Mouse (Mus musculus) C2C12 (cell line): ENCODE data around the gene Etv6. TPM values are rescaled to one million over a fixed set of nuclear protein-coding genes. Genes with fewer than 3 reads are reported as not detected.

ENCODE experiments used
- H3K27me3 ChIP-seq: one replicate; pipeline ENCODE4 v1.6.1; 2011; ENCODE audit not compliant: control insufficient read depth, insufficient read depth, insufficient read length
- H3K36me3 ChIP-seq: one replicate; pipeline ENCODE4 v1.6.1; 2011; ENCODE audit not compliant: control insufficient read depth, insufficient read depth
- H3K4me3 ChIP-seq: one replicate; pipeline ENCODE4 v1.5.1; 2011; ENCODE audit warnings: mild to moderate bottlenecking, control low read depth; ENCODE audit not compliant: poor library complexity, insufficient read depth, severe bottlenecking
- H3K79me2 ChIP-seq: one replicate; pipeline ENCODE4 v1.6.1; 2011; ENCODE audit not compliant: control insufficient read depth, insufficient read depth
- H3K79me3 ChIP-seq: one replicate; pipeline ENCODE4 v1.6.1; 2011; ENCODE audit warnings: low read depth, control low read depth
- H3ac ChIP-seq: one replicate; pipeline ENCODE3; 2011; ENCODE audit warnings: low read depth; ENCODE audit not compliant: control insufficient read depth, insufficient read length
- CEBPB ChIP-seq: IDR thresholded peaks from one replicate; pipeline ENCODE4 v1.6.1; 2011; ENCODE audit warnings: low read depth, mild to moderate bottlenecking, control low read depth, moderate library complexity
- CTCF ChIP-seq: IDR thresholded peaks from one replicate; pipeline ENCODE4 v1.5.1; 2011; ENCODE audit not compliant: control insufficient read depth, insufficient read depth, insufficient read length
- FOSL1 ChIP-seq: IDR thresholded peaks from one replicate; pipeline ENCODE4 v1.8.0; 2011; ENCODE audit warnings: mild to moderate bottlenecking, low read length; ENCODE audit not compliant: poor library complexity, insufficient read depth, severe bottlenecking
- MAX ChIP-seq: IDR thresholded peaks from one replicate; pipeline ENCODE4 v1.6.1; 2011; ENCODE audit warnings: mild to moderate bottlenecking, control low read depth
- MYOD1 ChIP-seq: IDR thresholded peaks from one replicate; pipeline ENCODE4 v1.6.1; 2011; ENCODE audit warnings: low read depth; ENCODE audit not compliant: control insufficient read depth, insufficient read length
- MYOG ChIP-seq: IDR thresholded peaks from one replicate; pipeline ENCODE4 v1.6.1; 2011; ENCODE audit not compliant: control insufficient read depth, insufficient read length; ENCODE audit errors: extremely low read depth
- USF1 ChIP-seq: IDR thresholded peaks from one replicate; pipeline ENCODE4 v1.6.1; 2011; ENCODE audit warnings: low read depth, mild to moderate bottlenecking, control low read depth, moderate library complexity
- polyA plus RNA-seq: library from polyadenylated mRNA; unstranded; fragments of >200 nt; fragmentation: generic; extraction: Trizol; gene quantifications from one replicate; pipeline ENCODE4 v1.2.1, GENCODE M21; 2012; ENCODE audit warnings: missing spikeins

Etv6 gene
- polyA plus RNA-seq, 1 experiment: 8.5 TPM

DNA sequence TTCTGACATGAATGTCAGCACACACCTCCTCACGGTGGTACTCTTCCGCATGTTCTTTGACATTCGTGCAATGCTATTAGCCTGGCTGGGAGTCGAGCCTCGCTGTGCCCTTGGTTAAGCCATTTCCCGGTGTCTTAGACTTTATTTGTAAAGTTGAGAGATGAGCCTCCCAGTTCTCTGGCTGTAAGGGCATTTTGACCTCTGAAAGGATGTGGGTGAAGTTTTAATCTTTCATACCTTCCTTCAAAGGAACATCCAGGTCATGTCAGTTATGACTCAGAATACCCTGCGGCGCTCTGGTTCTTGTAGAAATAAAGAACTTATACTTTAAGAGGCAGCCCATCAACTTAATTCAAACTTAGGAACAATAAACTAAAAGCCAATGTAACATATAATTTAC lies 32.0 kb downstream of the Etv6 start:
- H3K36me3 ChIP-seq: peaks cover 33% of the 10 kb centered on the region
- H3K79me2 ChIP-seq: peaks cover 99% of the 10 kb centered on the region
- TF ChIP-seq USF1 (no peak), FOSL1 (no peak), MAX (no peak), CTCF (no peak), MYOG (no peak), CEBPB (no peak), MYOD1 (no peak)

DNA sequence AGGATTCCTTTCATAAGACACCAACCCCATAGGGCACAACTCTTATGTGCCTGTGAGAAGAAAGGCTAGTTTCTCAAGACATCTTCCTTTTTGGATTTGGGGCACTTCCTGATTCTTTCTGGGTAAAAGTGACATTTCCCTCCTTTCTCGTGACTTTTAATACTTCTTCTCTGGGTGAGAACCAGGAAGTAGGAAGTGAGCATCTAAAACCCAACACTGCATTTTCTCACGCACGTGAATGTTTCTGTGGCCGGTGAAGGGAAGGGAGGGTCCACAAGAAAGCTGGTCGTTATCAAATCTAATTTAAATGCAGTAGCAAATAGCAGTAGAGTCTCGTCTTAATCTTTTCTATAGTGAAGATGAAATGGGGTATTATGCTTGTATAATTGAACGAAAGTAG lies 36.9 kb downstream of the Etv6 start:
- Histone ChIP-seq H3K79me2 (peaks cover 98% of the 10 kb centered on the region), H3K79me3 (peaks cover 47% of the 10 kb centered on the region), H3K36me3 (peaks cover 53% of the 10 kb centered on the region), H3K27me3 (no peaks in the 10 kb centered on the region), H3K4me3 (no peak overlapping the region), H3ac (no peak overlapping the region)
- TF ChIP-seq MYOG (no peak), MYOD1 (no peak), CTCF (no peak), MAX (no peak), CEBPB (no peak)

More for the DNA sequence above, 32.0 kb downstream of the Etv6 start:
- no peak overlapping the region for H3K4me3 ChIP-seq
- peaks cover 65% of the 10 kb centered on the region for H3K79me3 ChIP-seq
- H3K27me3 ChIP-seq: no peaks in the 10 kb centered on the region
- H3ac ChIP-seq: no peak overlapping the region

DNA sequence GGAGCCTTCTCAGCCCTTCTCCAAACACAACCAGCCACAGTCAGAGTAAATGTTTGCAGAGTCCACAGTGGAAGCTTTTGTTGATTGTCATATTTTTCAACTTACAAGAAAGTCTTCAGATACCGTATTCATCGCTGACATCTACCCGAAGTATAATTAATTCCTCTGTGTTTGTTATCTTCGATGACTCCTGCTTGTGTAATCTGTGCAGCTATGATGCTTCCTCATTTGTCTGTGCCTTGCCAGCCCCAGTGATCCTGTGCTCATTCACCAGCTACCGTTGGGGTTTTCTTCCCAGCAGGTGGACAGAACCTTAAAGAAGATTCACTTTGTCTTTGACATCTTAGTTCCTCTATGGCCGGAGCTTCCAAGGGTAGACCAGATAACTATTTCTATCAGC lies 37.4 kb downstream of the Etv6 start:
- Histone ChIP-seq H3K79me2 (peaks cover 98% of the 10 kb centered on the region), H3K27me3 (no peaks in the 10 kb centered on the region), H3ac (no peak overlapping the region), H3K4me3 (no peak overlapping the region), H3K79me3 (peaks cover 47% of the 10 kb centered on the region), H3K36me3 (peaks cover 57% of the 10 kb centered on the region)
- no peak for TF ChIP-seq MYOG
- no peak for TF ChIP-seq MAX
- TF ChIP-seq CEBPB: no peak
- TF ChIP-seq FOSL1: no peak
- no peak for TF ChIP-seq USF1
- no peak for TF ChIP-seq CTCF
- TF ChIP-seq MYOD1: no peak

DNA sequence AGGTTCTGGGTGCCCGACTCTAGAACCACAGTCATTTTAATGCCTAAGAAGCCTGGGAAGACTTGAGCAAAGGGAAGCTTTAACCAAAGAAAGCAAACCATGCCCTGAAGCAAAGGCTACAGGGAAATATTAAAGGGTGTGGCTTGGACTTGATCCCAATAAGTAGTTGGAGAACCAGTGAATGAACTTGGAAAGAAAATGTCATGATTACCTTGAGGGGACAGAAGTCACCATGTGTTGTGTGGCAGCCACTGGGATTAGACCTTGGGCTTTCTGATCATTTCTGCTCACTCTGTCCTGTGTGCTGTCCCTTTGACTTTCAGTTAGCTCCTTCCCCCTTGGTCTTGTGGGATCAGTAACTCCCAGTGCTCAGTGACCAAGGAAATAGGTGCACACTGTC lies 38.9 kb downstream of the Etv6 start:
- peaks cover 34% of the 10 kb centered on the region for H3K79me3 ChIP-seq
- no peak for TF ChIP-seq CTCF
- no peak overlapping the region for H3K4me3 ChIP-seq
- peaks cover 52% of the 10 kb centered on the region for H3K36me3 ChIP-seq
- H3ac ChIP-seq: no peak overlapping the region
- H3K79me2 ChIP-seq: peaks cover 96% of the 10 kb centered on the region
- H3K27me3 ChIP-seq: no peaks in the 10 kb centered on the region

DNA sequence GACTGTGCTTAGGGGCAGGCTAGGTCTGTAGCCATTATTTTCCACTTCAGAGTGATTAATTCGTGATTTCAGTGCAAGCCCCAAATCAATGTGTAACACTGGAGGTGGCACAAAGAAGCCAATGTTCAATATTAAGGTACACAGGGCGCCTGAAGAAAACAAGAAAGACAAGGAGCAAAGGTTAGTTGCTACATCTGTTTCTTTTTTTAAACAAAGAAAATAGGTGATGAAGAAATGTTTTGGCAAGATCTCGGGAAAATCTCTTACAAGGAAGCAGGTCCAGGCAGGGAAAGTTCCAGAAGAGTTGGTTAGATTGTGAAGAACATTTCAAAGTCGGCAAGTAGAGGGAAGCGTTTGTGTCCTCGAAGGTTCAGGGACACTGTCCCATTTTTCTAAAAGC lies 39.5 kb downstream of the Etv6 start:
- Histone ChIP-seq H3K27me3 (no peaks in the 10 kb centered on the region), H3K79me2 (peaks cover 90% of the 10 kb centered on the region), H3K79me3 (peaks cover 32% of the 10 kb centered on the region), H3K36me3 (peaks cover 45% of the 10 kb centered on the region), H3K4me3 (no peak overlapping the region), H3ac (no peak overlapping the region)
- no peak for TF ChIP-seq USF1
- TF ChIP-seq MAX: no peak
- no peak for TF ChIP-seq CTCF
- no peak for TF ChIP-seq MYOG
- TF ChIP-seq MYOD1: no peak
- TF ChIP-seq FOSL1: no peak
- TF ChIP-seq CEBPB: no peak

DNA sequence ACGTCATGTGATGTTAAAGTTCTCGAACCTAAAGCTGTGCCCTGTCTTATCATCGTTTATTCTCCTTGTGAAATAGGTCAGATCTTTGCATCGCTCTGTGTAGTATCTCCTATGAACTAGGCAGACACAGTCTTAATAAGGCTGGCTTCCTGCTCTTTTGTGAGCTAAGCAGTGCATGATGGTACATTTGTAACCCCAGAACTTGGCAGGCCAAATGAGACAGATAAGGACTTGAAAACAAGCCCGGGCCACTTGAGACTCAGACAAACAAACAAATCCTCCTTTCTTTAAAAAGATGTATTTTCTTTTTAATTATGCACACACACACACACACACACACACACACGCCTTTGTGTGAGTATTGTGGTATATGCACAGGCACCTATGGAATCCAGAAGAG lies 42.5 kb downstream of the Etv6 start:
- Histone ChIP-seq H3K27me3 (no peaks in the 10 kb centered on the region), H3K79me2 (peaks cover 79% of the 10 kb centered on the region), H3ac (no peak overlapping the region), H3K79me3 (peaks cover 22% of the 10 kb centered on the region), H3K4me3 (no peak overlapping the region), H3K36me3 (peaks cover 33% of the 10 kb centered on the region)
- no peak for TF ChIP-seq MYOG
